Mouse (Mus musculus): ENCODE data around the gene Txndc8.

The Txndc8 gene

DNA sequence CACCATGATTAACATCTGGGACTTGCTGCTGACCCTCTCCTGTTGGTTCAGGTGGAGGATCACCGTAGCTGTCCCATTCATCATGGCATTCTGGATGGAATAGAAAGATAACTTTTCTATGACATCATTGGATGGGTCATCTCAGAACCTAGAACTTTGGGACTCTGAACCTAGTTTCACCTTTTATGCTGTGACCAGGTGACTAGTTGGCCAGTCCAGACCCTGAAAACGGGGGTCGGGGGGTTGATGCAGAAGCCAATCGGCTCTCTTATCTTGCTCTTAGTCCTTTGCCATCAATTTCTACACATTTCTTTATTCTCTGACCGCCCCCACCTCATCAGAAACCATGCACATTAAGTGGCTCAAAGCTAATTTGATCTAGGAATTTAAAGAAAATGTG is at the start of gene Txndc8:
Gene Txndc8 (minus strand): TSS at position 101 of the 400 bp plus-strand sequence.
- no peak for ATAC-seq (ENCODE audit: insufficient number of reproducible peaks, low FRiP score, low TSS enrichment)

GRCm38 (mm10) chr4:58055653-58056052 is 46.7 kb upstream of the Txndc8 start:
- ATAC-seq (ENCODE audit: insufficient number of reproducible peaks, low FRiP score, low TSS enrichment), result no peak

DNA sequence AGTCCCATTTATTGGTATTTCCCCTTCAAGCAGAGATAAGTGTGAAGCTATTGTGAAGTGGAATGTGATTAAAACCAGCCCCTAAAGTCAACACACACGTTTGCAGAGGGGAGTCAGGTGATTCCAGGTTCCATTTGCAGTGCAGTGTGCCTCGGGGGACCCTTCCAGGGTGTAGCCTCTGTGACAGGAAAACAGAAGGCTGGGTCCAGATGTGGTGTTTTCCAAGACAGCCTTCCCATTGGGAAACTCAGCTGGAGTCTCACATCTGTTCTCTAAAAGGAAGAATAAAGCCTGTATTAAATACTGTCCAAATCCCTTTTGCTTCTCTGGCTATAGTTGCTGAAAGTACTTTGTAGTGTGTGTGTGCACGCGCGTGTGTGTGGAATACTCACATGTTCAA is 45.5 kb upstream of the Txndc8 start:
- no peak for ATAC-seq (ENCODE audit: insufficient number of reproducible peaks, low FRiP score, low TSS enrichment)

DNA sequence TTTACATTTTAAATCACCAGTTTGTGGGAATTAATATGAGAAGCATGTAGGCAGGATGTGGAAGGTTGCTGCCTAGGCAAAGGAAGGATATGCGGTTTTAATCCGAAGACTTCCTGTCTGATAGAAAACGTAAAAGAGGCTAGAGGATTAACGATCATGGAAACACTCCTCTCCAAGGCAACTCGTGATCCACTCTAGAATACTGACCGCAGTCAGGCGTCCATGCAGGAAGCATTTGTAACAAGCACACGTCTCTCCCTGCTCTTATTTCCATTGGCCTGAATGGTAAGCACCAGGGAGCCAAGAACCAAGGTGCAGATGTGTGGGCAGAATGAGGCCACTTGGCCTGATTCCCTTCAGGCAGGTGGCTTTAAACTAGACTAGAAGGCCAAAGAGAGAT is 41.8 kb upstream of the Txndc8 start:
- no peak for ATAC-seq (ENCODE audit: insufficient number of reproducible peaks, low FRiP score, low TSS enrichment)

GRCm38 (mm10) chr4:58050276-58050675 is 41.4 kb upstream of the Txndc8 start:
- no peak for ATAC-seq (ENCODE audit: insufficient number of reproducible peaks, low FRiP score, low TSS enrichment)

DNA sequence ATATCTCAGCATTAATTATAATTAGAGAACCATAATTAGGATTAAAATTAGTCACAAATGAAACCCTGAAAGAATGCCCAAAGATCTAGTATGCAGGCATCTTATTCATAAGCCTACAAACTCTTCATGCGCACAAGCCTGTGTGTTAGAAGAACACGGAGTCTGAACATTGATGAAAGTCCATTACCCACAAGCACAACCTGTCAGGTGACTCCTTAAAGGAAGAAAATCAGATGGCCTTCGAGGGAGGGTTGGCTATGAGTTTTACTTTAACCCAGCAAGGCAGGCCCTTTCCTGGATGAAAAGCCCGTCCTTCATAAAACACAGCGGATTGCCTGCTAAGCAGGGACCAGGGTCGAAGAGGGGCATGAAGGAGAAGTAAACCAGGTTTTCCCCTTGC is 35.9 kb upstream of the Txndc8 start:
- ATAC-seq (ENCODE audit: insufficient number of reproducible peaks, low FRiP score, low TSS enrichment), result no peak

DNA sequence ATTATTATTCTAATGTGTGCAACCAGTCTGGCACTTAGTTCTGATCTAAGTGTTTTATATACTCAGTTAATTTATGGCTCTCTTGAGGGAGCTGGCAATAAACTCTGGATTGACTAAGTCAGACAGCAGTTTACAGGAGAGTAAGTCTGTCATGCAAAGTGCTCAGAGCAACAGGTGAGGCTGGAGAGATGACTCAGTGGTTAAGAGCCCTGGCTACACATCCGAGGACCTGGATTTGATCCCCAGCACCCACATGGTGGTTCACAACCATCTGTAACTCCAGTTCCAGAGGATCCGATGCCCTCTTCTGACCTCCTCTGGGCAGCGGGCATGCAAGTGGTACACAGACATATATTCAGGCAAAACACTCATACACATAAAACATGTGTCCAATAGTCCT is 35.4 kb upstream of the Txndc8 start:
- no peak for ATAC-seq (ENCODE audit: insufficient number of reproducible peaks, low FRiP score, low TSS enrichment)

- ATAC-seq (ENCODE audit: insufficient number of reproducible peaks, low FRiP score, low TSS enrichment), result no peak
Observed at GRCm38 (mm10) chr4:58040093-58040492, 31.2 kb upstream of the Txndc8 start.

GRCm38 (mm10) chr4:58037096-58037705 is 28.3 kb upstream of the Txndc8 start:
- ATAC-seq (ENCODE audit: insufficient number of reproducible peaks, low FRiP score, low TSS enrichment), result no peak

GRCm38 (mm10) chr4:58034663-58035062 is 25.7 kb upstream of the Txndc8 start:
- no peak for ATAC-seq (ENCODE audit: insufficient number of reproducible peaks, low FRiP score, low TSS enrichment)

DNA sequence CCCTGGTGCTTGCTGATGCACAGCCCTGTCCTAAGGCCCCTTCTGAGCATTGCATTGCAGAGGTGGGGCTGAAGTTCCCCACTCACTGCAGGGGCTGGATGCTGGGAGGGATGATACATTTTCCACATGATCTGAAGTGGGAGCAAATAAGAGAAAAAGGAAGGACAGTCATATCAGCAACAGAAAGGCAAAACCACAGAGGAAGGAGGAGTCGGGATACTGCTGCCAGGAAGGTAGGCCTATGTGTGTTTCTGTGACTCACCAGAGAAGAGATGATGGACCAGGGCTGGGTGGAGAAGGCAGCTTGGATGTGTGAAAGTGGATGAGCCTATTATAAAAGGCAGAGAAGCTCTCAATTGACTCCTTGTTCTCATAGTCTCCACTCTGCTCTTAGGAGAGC is 23.8 kb upstream of the Txndc8 start:
- ATAC-seq (ENCODE audit: insufficient number of reproducible peaks, low FRiP score, low TSS enrichment), result no peak

DNA sequence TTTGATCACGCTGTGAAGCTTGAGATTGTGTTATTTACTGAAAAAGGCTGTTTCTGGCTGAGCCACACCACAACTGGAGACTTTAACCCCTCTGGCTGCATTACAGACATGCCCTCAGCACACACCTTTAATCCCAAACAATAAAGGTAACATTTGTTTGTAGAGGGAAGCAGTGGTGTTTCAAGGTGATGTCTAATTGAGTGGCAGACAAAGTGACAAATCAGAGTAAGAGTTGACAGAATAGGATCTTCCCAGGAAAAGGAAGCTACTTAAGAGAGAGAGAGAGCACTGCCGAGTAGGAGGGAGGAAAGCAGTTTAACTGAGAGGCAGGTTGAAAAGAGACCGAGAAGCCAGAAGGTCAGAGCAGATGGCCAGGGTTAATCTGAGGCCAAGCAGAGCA is 5.4 kb downstream of the Txndc8 start:
- ATAC-seq (ENCODE audit: insufficient number of reproducible peaks, low FRiP score, low TSS enrichment), result no peak

GRCm38 (mm10) chr4:57991425-57991824 is 17.5 kb downstream of the Txndc8 start:
- ATAC-seq (ENCODE audit: insufficient number of reproducible peaks, low FRiP score, low TSS enrichment), result no peak

- no peak for ATAC-seq (ENCODE audit: insufficient number of reproducible peaks, low FRiP score, low TSS enrichment)
Observed at GRCm38 (mm10) chr4:57974400-57975117, 34.4 kb downstream of the Txndc8 start.

- no peak for ATAC-seq (ENCODE audit: insufficient number of reproducible peaks, low FRiP score, low TSS enrichment)
Observed at GRCm38 (mm10) chr4:57973592-57974268, 35.2 kb downstream of the Txndc8 start.

DNA sequence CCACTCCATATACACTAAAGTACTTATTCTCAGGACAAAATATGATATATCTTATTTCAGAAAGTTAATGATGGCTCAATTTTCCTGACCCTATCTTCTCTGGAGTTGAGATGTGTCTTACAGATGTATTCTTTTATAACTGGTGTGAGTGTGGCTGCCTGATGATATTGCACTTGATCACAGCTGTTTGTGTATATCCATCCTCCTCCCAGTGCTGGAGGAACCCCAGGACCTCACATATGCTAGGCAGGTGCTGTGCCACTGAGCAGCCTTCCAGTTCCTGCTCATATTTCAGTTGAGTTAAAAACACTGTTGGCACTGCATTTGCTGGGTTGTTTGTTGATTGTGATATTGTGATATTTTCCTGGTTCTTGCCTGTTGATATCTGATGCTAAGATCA is 38.6 kb downstream of the Txndc8 start:
- ATAC-seq (ENCODE audit: insufficient number of reproducible peaks, low FRiP score, low TSS enrichment), result no peak

DNA sequence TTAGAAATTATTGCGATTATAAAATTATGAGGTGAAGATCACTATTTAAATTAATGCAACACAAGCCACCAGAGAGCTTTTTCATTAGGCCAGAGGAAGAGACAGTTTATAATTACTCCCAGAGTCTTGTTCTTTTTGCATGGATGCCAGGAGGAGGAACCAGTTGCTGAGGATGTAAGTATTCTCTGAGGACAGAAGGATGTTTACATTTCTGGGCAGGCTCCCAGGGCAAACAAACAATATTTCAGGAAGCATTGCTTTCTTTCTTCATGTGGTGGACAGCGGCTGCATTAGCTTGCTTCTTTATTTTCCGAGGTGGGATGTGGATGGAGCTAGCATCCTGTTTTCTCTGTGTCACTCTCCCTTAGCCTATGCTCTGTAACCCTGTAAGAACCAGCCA is 41.7 kb downstream of the Txndc8 start:
- ATAC-seq (ENCODE audit: insufficient number of reproducible peaks, low FRiP score, low TSS enrichment), result no peak

GRCm38 (mm10) chr4:57965516-57965915 is 43.4 kb downstream of the Txndc8 start:
- ATAC-seq (ENCODE audit: insufficient number of reproducible peaks, low FRiP score, low TSS enrichment), result no peak

GRCm38 (mm10) chr4:57964143-57964542 is 44.8 kb downstream of the Txndc8 start:
- ATAC-seq (ENCODE audit: insufficient number of reproducible peaks, low FRiP score, low TSS enrichment), result no peak

DNA sequence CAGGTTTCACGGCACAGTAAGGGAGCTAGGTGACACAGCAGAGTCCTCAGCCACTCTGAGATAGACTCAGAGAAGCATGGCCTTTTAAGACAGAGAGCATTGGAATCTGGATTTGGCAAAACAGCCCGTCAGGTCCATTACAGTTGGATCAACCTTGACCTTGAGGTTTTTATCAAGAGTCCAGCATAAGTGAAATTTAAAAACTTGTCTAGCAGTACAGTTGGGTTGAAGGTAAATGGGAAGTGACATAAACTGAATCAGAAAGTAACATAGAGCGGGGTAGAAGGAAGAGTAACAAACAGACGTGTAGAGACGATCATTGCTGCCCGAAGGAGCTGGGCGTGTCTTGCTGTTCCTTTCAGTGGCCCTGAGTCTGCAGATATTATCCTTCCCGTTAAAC is 49.9 kb downstream of the Txndc8 start:
- ATAC-seq (ENCODE audit: insufficient number of reproducible peaks, low FRiP score, low TSS enrichment), result no peak

DNA sequence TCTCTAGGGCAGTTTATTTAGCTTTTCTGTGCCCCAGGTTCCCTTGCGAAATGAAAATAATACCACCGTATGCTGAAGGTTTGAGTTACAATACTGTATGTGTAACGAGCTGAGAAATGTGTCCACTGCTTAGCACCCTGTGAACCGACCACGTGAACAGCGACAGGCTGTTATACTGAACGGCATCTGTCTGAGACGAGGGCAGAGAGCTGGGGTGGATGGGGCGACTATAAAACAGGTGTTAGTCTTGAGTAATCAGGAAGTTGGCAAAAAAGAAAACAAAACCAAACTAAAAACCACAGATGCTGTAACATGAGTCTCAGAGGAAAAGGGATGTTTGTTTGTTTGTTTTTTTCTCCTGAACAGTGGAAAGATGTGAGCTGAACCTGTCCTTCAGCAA is 50.8 kb downstream of the Txndc8 start:
- ATAC-seq (ENCODE audit: insufficient number of reproducible peaks, low FRiP score, low TSS enrichment), result no peak
